26 mouse cellular contexts compared by ENCODE assay signal in genomic region chr10:4139531-4139930, GRCm38 (mm10).
"Had no signal": no experiment of that assay in that cellular context is flagged by ENCODE, and none has a peak within 500 bp of the region (broad histone marks: within the 10 kb centered on the region; RNA-seq: fewer than 3 reads in every experiment).

No protein-coding gene starts in this region.

- H3K4me3 ChIP-seq: heart, adult 2 months; hindbrain, embryonic 12.5 days; hindbrain, embryonic 15.5 days; kidney, embryonic 15.5 days; layer of hippocampus, adult 2 months; left cerebral cortex, adult 2 months; limb, embryonic 10.5 days; limb, embryonic 12.5 days; liver, embryonic 13.5 days; liver, embryonic 15.5 days had no signal

- H3K9ac ChIP-seq: hindbrain, embryonic 12.5 days; hindbrain, embryonic 15.5 days; kidney, embryonic 15.5 days; limb, embryonic 12.5 days; liver, embryonic 13.5 days; liver, embryonic 15.5 days; liver, postnatal 0 days had no signal

- H3K4me1 ChIP-seq: hindbrain, embryonic 12.5 days; hindbrain, embryonic 15.5 days; limb, embryonic 12.5 days had no signal

- ATAC-seq: hindbrain, postnatal 0 days; intestine, embryonic 16.5 days; liver, postnatal 0 days had no signal

- H3K27me3 ChIP-seq: hindbrain, embryonic 12.5 days; hindbrain, embryonic 15.5 days; kidney, embryonic 15.5 days; limb, embryonic 12.5 days; liver, embryonic 13.5 days; liver, embryonic 15.5 days had no signal

- H3K4me2 ChIP-seq: heart, embryonic 11.5 days; hindbrain, embryonic 12.5 days; hindbrain, embryonic 15.5 days; kidney, embryonic 15.5 days; limb, embryonic 12.5 days; liver, embryonic 11.5 days; liver, embryonic 13.5 days; liver, embryonic 15.5 days had no signal

- DNase-seq: gastrocnemius, postnatal 14 days; gastrocnemius, postnatal 36 days; heart, adult 2 months; heart, postnatal 10 days; heart, postnatal 36 days; kidney, adult 11 months; kidney, adult 2 months; kidney, adult 9 months; kidney, postnatal 14 days; kidney, postnatal 36 days; liver; liver, embryonic 13.5 days; liver, postnatal 0 days had no signal

- H3K9me3 ChIP-seq: hindbrain, embryonic 12.5 days; hindbrain, embryonic 15.5 days; kidney, embryonic 15.5 days; limb, embryonic 10.5 days; limb, embryonic 12.5 days; liver, embryonic 13.5 days; liver, embryonic 15.5 days had no signal

- H3K27ac ChIP-seq: heart, adult 2 months; hindbrain, embryonic 12.5 days; hindbrain, embryonic 15.5 days; hindbrain, postnatal 0 days; kidney, embryonic 15.5 days; kidney, postnatal 0 days; layer of hippocampus, adult 2 months; left cerebral cortex, adult 2 months; limb, embryonic 10.5 days; limb, embryonic 12.5 days; liver, embryonic 13.5 days; liver, embryonic 15.5 days had no signal

- H3K36me3 ChIP-seq: hindbrain, embryonic 12.5 days; hindbrain, embryonic 15.5 days; kidney, embryonic 15.5 days; limb, embryonic 10.5 days; limb, embryonic 12.5 days had no signal
